Mouse (Mus musculus): ENCODE data around the gene Ramac. TPM values are rescaled to one million over a fixed set of nuclear protein-coding genes. Genes with fewer than 3 reads are reported as not detected.

The Ramac gene
- 68.4 TPM for total RNA-seq (2023)

DNA sequence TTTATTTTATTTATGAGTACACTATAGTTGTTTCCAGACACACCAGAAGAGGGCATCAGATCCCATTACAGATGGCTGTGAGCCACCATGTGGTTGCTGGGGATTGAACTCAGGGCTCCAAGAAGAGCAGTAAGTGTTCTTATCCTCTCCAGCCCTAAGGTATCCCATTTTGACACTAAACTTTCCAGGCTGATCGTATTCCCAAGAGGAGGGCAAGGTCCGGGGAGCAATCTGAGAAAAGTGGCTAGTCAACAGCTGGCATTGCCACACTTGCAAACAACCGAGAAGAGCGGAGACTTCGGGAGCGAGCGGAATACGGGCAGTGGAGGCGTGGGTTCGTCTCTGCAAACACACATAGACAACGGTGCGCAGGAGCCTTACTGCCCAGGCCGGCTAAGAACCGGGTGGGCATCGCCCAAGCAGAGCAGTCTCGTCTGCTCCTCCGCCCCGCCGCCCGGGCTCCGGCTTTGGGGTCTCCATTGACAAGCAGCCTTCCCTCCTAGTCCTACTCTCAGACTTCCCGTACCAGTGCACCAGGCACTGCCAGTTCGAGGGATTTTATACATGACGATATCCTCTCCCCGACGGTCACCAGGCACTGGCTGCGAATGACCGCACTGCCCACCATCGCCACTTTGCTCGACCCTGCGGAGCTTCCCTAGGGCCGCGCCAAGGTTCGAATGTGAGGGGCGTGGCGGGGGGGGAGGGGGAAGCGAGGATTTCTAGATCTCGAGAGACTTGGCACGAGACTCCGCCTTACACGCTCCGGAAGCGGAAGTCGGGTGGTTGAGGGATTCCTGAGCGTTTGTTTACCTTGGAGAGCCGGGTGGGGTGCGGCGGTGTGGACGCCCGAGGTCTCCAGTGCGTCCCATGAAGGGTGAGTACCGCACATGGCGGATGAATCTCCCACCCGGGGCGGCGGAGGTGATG, at the start of gene Ramac:
Gene Ramac, plus strand, starts transcription at position 746 of the 930 bp plus-strand sequence.

DNA sequence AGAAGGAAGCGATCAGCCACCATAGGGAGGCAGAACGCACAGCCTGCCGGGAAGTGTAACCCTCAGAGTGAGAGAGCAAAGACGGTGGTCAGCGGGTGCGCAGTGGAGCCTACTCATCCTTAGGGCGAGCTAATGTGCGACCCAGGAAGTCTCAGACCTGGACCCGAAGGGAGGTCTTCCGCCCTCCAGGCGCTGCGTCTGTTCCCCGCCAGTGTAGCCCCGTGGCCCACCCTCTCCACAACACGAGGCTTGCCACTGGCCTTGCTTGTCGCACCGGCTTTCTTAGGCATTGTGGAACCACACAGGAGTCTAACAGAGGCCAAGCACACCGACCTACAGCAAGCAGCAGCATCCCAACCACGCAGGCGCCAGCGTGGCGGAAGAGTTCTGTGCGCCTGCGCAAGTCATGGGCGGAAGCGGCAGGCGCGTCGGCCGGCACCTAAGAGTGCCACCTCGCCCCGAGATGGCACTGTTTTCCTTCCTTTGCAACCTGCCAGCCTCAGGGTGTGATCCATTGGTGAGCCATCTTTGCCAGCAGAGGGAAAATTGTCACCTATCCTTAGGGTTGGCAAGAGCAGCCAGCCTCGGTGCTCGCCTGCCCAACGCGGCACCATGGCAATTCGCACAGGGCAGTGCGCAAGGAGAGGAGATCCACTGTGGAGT, 26.5 kb downstream of the Ramac start, which contains the start of gene 3110040N11Rik:
Gene 3110040N11Rik, minus strand, starts transcription at position 384 of the 663 bp plus-strand sequence.

Other genes starting within 250 kb of the Ramac start
- 1.1 TPM for gene Fsd2, start 196.0 kb upstream of the Ramac start, total RNA-seq (2023)
- 31.5 TPM for gene Whamm, start 191.7 kb upstream of the Ramac start, total RNA-seq (2023)
- not detected for gene Homer2, start 55.4 kb upstream of the Ramac start, total RNA-seq (2023)
- gene 3110040N11Rik, start 26.6 kb downstream of the Ramac start, total RNA-seq (2023) = 34.4 TPM
- gene Btbd1, start 66.5 kb downstream of the Ramac start, total RNA-seq (2023) = 54.1 TPM
- not detected for gene Gm10160, start 92.9 kb downstream of the Ramac start, total RNA-seq (2023)
- 20.7 TPM for gene Tm6sf1, start 96.1 kb downstream of the Ramac start, total RNA-seq (2023)
- 34.2 TPM for gene Hdgfl3, start 171.5 kb downstream of the Ramac start, total RNA-seq (2023)
- not detected for gene Bnc1, start 229.4 kb downstream of the Ramac start, total RNA-seq (2023)